Mouse (Mus musculus): ENCODE results near the gene Prkce.

Prkce gene

GRCm38 (mm10) chr17:86364349-86365075 lies 196.9 kb downstream of the Prkce start:
- no peak for DNase-seq (ENCODE audit: low spot score in 2 of 2)

DNA sequence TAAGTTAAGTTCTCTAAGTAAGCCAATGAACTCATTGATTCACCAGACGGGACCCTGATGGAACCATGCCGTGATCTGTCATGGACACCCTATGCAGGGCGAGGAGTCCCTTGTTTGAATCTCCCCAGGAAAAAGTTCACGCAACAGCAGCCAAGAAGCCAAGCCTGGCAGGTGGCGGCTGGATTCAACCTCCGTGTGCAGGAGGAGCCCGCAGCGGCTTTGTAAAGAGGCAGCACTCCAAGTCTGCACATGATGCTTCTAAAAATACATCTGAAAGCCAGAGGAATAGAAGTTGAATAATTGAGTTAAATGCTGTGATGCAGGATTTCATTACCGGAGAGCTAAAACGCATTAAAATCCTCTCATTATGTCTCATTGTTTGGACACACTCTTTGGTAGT lies 199.3 kb downstream of the Prkce start:
- peak in 1 of 2 experiments; percentile 76 for DNase-seq (ENCODE audit: low spot score in 2 of 2)

DNA sequence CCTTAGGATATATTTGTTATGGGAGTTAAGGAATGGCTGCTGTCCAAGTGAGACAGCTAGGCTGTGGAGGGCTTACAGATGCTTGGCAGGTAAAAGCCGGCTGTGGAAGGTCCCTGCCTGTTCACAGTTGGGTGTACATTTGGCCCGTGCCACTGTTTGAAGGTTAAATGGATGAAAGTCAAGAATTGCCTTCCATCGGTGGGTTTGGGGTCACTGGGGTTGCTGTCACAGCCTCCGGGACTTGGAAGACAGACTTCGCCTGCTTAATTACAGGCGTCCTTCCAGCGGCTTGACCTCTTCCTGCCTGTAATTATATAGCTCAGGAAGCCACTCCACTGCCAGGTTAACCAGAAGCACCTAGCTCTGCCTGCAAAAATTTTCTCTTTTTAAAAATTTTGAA lies 200.1 kb downstream of the Prkce start:
- no peak for DNase-seq (ENCODE audit: low spot score in 2 of 2)

- no peak for DNase-seq (ENCODE audit: low spot score in 2 of 2)
Measured at GRCm38 (mm10) chr17:86370106-86370742, 202.6 kb downstream of the Prkce start.

DNA sequence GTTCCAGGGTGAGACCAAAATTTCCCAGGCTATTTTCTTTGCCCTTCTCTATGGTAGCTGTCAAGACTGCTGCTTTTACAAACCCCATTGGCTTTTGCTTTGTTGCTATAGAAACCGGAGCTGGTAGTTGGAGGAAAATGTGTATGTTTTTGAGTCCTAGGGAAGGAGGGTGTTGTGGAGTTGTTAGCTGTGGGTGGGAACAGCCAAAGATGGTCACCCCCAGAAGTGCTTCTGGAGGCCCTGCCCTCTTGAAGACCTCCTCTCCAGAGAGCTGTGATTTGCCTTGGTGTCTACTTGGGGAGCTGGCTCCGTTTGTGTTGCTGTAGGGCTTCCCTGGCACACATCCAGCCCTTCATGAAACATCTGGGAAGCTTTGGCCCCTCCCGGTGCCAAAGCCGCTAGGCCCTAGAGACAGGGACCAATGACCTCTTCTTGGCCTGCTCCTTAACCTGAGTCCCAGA lies 203.5 kb downstream of the Prkce start:
- DNase-seq (ENCODE audit: low spot score in 2 of 2): peak in 1 of 2 experiments; percentile 54

GRCm38 (mm10) chr17:86376389-86376788 lies 208.8 kb downstream of the Prkce start:
- no peak for DNase-seq (ENCODE audit: low spot score in 2 of 2)

- no peak for DNase-seq (ENCODE audit: low spot score in 2 of 2)
Measured at GRCm38 (mm10) chr17:86377863-86378262, 210.3 kb downstream of the Prkce start.

- DNase-seq (ENCODE audit: low spot score in 2 of 2): no peak
Measured at GRCm38 (mm10) chr17:86378611-86379010, 211.0 kb downstream of the Prkce start.

DNA sequence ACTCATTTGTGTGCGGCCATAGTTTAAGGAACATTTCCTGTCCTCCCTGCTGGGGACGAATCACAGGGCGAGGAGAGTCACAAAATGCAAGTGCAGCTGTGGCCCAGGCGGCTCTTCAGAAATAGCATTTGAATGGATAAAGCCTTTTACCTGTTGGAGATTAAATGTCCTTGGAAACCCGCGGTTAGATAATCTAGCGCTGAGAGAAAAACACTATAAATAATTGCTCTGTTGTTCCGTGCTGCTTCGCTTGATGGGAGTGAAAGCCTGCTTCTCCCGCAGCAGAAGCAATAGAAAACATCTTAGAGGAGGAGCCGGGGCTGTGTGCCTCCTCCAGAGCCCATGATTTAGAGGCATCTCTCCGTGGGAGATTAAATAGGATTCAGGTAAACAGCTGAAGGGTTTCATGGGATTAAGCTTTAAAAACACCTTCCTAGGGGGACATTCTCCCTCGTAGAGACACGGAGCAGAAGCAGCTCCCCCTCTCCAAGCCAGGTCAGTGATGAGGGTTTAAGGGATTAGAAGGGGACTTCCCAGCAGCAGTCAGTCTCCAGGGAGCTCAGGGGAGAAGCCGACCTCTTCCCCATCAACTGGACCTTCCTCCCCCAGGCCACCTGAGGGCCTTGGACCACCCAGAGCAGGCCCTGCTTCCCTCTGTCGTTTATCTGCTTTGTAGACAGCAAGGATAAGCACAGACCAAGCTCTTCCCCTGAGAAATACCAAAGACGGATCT lies 212.0 kb downstream of the Prkce start:
- peak in 1 of 2 experiments; percentile 37 for DNase-seq (ENCODE audit: low spot score in 2 of 2)

- no peak for DNase-seq (ENCODE audit: low spot score in 2 of 2)
Measured at GRCm38 (mm10) chr17:86381464-86381863, 213.9 kb downstream of the Prkce start.

DNA sequence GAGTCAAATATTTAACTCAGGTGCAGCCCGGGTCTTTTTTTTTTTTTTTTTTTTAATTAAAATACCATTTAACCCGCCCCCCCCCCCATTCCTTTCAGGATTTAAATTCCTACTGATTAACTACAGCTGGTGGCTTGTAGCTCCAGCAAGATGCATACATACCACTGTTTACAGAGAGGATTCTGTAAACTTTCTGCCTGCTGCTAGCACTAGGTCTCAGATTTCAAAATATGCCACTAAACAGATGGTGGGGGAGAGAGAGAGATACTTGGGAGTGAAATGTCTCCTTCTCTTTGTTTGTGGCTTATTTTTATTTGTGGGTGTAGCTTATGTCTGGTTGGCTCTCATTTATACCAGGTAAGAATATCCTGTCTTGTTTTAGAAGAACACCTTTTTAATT lies 215.3 kb downstream of the Prkce start:
- no peak for DNase-seq (ENCODE audit: low spot score in 2 of 2)

DNA sequence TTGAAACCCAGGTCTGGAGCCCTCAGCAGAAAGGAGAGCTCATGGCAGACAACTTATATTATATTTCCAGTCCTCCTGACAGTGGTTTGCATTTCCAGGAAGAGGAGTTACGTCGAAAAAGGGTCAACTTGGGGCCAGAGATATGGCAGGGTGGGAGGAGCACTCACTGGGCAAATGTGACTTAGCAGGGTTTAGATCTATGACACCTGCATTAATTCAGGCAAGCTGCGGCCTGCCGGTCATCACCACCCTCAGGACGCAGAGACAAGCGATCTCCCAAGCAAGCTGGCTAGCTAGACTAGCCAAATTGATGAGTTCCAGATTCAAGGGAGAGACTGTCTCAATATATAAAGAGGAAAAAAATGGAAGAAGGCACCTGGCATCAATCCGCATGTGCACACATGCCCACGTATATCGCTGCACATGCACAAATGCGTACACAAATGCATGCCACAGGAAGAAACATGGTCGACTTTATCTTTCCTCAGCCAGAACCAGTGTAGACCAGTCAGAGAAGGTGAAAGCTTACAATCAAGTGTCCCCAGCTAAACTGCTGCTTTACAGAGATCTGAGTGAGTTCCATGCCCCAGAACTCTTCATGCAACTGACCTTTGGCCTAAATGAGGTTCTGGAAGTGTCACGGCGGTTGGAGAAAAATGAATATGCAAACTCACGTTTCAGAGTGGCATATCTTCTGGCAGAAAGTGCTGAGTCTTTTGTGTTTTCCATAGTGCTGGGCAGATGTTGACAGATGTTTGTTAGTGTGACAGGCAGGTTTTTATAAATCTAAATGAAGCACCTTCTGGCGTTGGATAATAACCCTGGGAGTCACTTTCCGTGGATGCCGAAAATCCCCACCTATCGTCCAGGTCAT lies 216.4 kb downstream of the Prkce start:
- no peak for DNase-seq (ENCODE audit: low spot score in 2 of 2)

- no peak for DNase-seq (ENCODE audit: low spot score in 2 of 2)
Measured at GRCm38 (mm10) chr17:86392475-86392874, 224.9 kb downstream of the Prkce start.

- DNase-seq (ENCODE audit: low spot score in 2 of 2): no peak
Measured at GRCm38 (mm10) chr17:86393191-86393590, 225.6 kb downstream of the Prkce start.

- DNase-seq (ENCODE audit: low spot score in 2 of 2): no peak
Measured at GRCm38 (mm10) chr17:86397097-86397496, 229.5 kb downstream of the Prkce start.

GRCm38 (mm10) chr17:86397647-86398046 lies 230.1 kb downstream of the Prkce start:
- DNase-seq (ENCODE audit: low spot score in 2 of 2): no peak

DNA sequence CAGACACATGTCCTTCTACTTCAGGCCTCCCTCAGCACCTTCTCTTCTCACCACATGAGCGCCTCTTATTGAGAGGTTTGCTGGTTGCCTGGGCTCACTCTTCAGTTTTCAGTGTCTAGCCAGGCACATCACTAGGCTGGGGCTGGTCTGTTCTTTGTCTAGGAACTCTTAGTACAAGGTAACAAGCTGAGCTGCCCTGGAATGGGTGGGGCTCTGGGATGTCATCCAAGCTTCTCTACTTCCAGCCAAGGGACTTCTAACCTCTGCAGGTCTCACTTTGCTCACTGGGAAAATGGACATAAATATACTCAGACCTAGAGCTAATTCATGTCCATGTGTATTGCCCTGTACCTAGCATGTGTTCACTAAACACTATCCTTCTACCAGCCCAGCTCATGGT lies 230.6 kb downstream of the Prkce start:
- no peak for DNase-seq (ENCODE audit: low spot score in 2 of 2)

DNA sequence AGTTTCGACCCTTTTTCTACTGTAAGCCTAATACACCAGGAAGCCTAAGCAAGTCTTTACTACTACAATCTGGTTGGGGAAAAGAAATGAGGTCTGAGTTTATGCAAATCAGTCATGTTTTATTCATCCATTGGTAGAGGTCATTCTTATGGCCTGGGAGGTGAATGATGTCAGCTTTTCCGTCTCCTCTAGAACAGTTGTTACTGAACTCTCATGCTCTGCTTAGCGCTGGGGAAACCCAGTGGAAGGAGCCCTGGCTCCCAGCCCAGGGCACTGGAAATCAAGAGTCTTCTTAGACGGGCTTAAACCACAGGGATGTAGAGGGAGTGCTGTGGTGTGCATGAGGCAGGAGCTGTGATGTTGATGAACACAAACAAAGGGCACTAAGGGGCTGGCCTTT lies 232.4 kb downstream of the Prkce start:
- no peak for DNase-seq (ENCODE audit: low spot score in 2 of 2)

DNA sequence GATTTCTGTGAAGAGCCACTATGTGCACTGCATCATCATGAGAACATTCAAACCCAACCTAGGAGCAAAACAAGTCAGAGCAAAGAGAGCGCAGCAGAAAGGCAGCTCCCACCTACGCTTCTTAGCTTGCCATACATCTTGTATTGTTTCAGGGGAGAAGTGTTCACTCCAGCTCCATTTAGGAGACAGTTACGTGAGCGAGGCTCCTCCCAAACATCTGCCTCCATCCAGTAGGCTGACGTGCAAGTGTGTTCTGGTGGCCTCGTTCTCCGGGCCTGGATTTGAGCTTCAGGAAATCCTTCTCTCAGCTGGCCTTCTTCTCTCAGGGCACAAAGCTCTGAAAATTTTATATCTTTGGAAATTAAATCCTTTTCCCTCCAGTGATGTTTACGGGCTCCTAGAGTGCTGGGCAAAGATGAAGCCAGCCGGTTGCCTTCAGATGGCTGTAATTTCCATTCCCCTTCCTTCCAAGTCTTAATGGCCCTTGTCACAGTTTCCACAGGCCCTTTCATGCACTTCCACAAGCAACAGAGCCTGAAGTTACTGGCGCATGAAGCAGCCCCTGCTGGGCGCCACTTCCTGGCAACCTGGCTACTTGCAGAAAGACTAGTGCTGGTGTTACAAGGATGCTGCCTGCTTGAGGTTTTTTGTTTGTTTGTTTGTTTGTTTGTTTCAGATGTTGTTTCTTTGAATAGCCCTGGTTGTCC lies 237.4 kb downstream of the Prkce start:
- peak; percentile 45 to 55 for DNase-seq (ENCODE audit: low spot score in 2 of 2)

DNA sequence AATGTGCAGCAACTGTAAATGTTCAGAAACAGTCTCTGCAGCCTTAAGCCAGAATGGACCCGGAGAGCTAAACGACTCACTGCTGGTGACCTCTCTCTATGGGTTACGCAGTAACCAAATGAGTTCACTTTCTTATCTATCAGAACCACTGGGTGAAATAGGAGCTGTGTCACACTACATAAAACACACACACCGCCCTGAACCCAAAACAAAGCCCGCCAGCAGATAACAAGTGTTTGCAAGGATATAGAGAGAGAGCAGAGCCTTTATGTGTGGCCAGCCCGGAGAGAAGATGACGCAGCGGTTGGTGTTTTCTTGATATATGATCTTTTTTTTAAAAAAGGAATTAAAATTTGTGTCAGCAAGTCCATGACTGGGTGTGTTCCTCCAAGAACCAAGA lies 238.1 kb downstream of the Prkce start:
- no peak for DNase-seq (ENCODE audit: low spot score in 2 of 2)
